Mouse (Mus musculus): ENCODE measurements around the gene Il4.

GRCm38 (mm10) chr11:53609231-53609630 lies 9.2 kb downstream of the Il4 start:
- TF ChIP-seq POLR2A (IDR thresholded peaks at IDR 0.05; ENCODE audit: borderline replicate concordance, extremely low read depth, insufficient read depth, insufficient read length, poor library complexity, severe bottlenecking) = no peak
- no peak for TF ChIP-seq CTCF (IDR thresholded peaks at IDR 0.05; ENCODE audit: borderline replicate concordance, extremely low read depth, insufficient read depth, insufficient read length)

All from brain, embryonic 14.5 days (tissue).